Mouse (Mus musculus): Measurements from ENCODE around the gene Rere. TPM values are rescaled to one million over a fixed set of nuclear protein-coding genes. Genes with fewer than 3 reads are reported as not detected.

Gene Rere
- polyA plus RNA-seq, 1 experiment from 2014 or later = 34.5 TPM

DNA sequence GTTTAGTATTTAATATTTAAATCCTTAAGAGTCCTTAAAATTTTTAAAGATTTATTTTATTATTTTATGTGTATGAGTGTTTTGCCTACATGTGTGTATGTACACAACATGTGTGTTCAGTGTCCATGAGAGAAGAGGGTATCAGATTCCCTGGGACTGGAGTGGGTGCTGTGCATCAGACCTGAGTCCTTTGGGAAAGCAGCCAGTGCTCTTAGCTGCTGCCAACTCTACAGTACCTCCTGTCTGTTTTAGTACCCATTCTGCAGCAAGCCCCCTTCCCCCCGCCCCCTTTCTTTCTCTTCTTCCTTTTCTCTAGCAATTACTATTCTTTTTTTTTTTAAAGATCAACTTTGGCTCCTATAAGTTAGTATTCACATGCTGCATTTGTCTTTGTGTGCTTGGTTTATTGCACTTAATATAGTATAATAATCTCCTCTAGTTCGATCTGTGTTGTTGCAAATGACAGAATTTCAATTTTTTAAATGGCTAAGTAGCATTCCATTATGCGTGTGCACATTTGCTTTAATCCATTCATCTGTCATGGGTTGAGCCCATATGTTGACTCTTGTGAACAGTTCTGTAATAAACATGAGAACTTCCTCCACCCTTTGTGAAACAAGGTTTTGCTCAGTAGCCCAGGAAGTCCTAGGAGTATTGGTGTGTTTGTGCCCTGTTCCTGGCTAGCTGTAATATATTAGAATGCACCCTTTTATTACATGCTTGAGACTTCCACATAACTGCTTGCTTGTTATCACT lies 43.8 kb downstream of the Rere start:
- Histone ChIP-seq H3K9ac (replicated peaks; ENCODE audit: low read depth, low read length) (no peak overlapping the region), H3K4me2 (ENCODE audit: low read length) (no peak overlapping the region), H3K27me3 (replicated peaks; ENCODE audit: control insufficient read depth, insufficient read depth, low read length) (no peaks in the 10 kb centered on the region), H3K36me3 (ENCODE audit: control insufficient read depth, insufficient read depth) (no peaks in the 10 kb centered on the region), H3K4me3 (replicated peaks; ENCODE audit: low read length) (no peak overlapping the region), H3K4me1 (replicated peaks; ENCODE audit: control insufficient read depth, insufficient read depth, low read length) (peaks cover 14% of the 10 kb centered on the region), H3K9me3 (ENCODE audit: control insufficient read depth, low read length) (no peaks in the 10 kb centered on the region), H3K27ac (ENCODE audit: low read length) (peak overlapping the region; percentile 64)
- 44% methylated on average over 3 of the region's 3 CpGs for WGBS
- 0 out of 2 replicates have a peak, but pooled peaks have one; percentile 58 for ATAC-seq

DNA sequence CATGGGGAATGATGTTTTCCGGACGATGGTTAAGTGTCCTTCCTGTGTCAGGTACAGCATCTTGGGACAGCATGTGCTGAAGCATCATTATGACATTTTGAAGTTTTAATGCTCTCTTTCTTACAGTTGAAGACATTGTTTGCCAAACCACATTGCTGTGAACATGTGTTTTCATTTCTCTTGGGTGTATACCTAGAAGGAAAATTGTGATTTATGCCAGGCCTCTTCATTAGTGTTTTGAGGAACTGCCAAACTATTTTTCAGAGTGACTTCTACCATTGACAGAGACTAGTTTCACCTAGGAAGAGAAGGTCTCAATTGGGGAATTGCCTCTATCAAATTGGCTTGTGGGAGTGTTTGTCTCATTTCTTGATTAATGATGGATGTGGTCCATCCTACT lies 44.6 kb downstream of the Rere start:
- no peak for ATAC-seq
- H3K27ac ChIP-seq (ENCODE audit: low read length) = peak overlapping the region; percentile 64
- WGBS = 75% methylated on average over 2 of the region's 2 CpGs

DNA sequence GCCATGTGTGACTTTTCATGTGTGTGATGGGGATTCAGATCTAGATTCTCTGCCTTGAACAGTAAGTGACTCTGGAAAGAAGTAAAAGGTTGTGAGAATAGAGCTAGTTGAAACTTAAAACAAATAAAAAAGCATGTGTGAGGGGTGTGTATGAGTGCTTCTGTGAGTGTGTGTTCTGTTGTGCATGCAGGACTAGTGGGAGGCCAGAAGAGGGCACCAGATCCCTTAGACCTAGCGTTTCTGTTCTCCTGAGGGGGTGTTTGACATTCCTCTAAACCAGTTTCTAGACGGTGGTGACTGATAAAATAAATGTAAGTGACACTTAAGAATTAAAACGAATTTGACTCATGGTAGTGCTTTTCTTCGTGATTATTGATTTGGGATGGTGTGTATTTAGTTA lies 46.0 kb downstream of the Rere start:
- no peak for ATAC-seq
- Histone ChIP-seq H3K27me3 (replicated peaks; ENCODE audit: control insufficient read depth, insufficient read depth, low read length) (no peaks in the 10 kb centered on the region), H3K4me1 (replicated peaks; ENCODE audit: control insufficient read depth, insufficient read depth, low read length) (peaks cover 17% of the 10 kb centered on the region), H3K9me3 (ENCODE audit: control insufficient read depth, low read length) (no peaks in the 10 kb centered on the region), H3K27ac (ENCODE audit: low read length) (no peak overlapping the region), H3K36me3 (ENCODE audit: control insufficient read depth, insufficient read depth) (no peaks in the 10 kb centered on the region), H3K4me3 (replicated peaks; ENCODE audit: low read length) (no peak overlapping the region), H3K9ac (replicated peaks; ENCODE audit: low read depth, low read length) (no peak overlapping the region), H3K4me2 (ENCODE audit: low read length) (no peak overlapping the region)
- 91% methylated on average over 4 of the region's 4 CpGs for WGBS

More for the DNA sequence above, 44.6 kb downstream of the Rere start:
- Histone ChIP-seq H3K9me3 (ENCODE audit: control insufficient read depth, low read length) (no peaks in the 10 kb centered on the region), H3K4me1 (replicated peaks; ENCODE audit: control insufficient read depth, insufficient read depth, low read length) (peaks cover 14% of the 10 kb centered on the region), H3K27me3 (replicated peaks; ENCODE audit: control insufficient read depth, insufficient read depth, low read length) (no peaks in the 10 kb centered on the region), H3K4me2 (ENCODE audit: low read length) (no peak overlapping the region), H3K4me3 (replicated peaks; ENCODE audit: low read length) (no peak overlapping the region), H3K36me3 (ENCODE audit: control insufficient read depth, insufficient read depth) (no peaks in the 10 kb centered on the region), H3K9ac (replicated peaks; ENCODE audit: low read depth, low read length) (no peak overlapping the region)

DNA sequence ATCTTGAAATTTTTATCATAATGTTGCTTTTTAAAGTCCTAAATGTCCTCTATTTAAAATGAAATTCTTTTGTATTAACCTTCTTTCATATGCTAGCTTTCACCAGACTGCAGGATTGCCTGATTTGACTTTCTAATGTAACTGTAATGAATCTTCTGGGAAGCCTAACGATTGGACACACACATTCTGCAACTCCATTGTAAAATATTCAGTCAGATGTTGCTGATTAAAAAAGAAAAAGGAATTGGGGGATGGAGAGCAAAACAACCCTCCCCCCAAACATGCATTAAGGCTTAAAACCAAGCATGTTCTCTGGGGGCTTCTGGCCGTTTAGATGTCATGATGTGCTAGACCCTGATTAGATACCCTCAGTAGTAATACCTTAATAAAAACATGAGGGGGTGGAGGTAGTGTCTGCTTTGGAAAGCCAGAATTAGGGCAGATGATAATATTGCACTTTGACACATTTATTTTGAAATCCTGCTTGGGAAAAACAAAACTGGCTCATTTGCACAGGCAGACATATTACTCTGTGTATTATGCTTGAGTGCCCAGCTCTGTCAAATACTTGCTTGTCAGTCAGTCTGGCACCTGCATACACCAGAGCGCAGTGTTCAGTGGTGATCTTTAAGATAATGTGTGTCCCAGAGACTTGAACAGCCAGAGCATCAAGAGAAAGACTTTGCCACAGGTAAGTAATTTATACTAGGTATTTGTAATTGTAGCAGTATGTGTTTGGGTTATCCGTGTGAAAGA lies 52.7 kb downstream of the Rere start:
- Histone ChIP-seq H3K9me3 (ENCODE audit: control insufficient read depth, low read length) (no peaks in the 10 kb centered on the region), H3K4me3 (replicated peaks; ENCODE audit: low read length) (no peak overlapping the region), H3K27me3 (replicated peaks; ENCODE audit: control insufficient read depth, insufficient read depth, low read length) (no peaks in the 10 kb centered on the region), H3K9ac (replicated peaks; ENCODE audit: low read depth, low read length) (no peak overlapping the region), H3K27ac (ENCODE audit: low read length) (peak overlapping the region; percentile 84), H3K4me1 (replicated peaks; ENCODE audit: control insufficient read depth, insufficient read depth, low read length) (peaks cover 20% of the 10 kb centered on the region), H3K36me3 (ENCODE audit: control insufficient read depth, insufficient read depth) (no peaks in the 10 kb centered on the region), H3K4me2 (ENCODE audit: low read length) (0 out of 2 replicates have a peak overlapping the region, but pooled peaks have one; percentile 20)
- ATAC-seq = peak; percentile 69
- 32% methylated on average over 4 of the region's 4 CpGs for WGBS

DNA sequence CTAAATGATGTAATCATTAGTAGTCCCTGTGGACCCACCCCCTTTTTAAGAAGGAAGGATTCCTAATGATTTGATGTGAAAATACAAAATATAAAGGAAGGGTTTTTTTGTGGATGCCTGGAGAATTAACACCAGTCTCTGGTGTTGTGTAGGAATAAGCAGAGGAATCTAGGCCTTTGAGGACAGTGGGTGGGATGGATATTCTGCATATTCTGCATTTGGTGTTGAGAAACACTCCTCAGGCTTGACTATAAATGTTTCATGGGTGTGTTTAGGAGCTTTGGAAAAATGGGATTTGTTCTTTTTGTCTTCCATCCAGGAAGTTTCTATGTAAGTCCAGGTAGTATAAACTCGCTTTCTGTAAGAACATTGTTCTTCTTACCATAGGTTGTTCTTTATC lies 55.8 kb downstream of the Rere start:
- 97% methylated on average over 1 of the region's 1 CpGs for WGBS
- Histone ChIP-seq H3K27ac (ENCODE audit: low read length) (no peak overlapping the region), H3K27me3 (replicated peaks; ENCODE audit: control insufficient read depth, insufficient read depth, low read length) (no peaks in the 10 kb centered on the region), H3K4me2 (ENCODE audit: low read length) (no peak overlapping the region), H3K9me3 (ENCODE audit: control insufficient read depth, low read length) (no peaks in the 10 kb centered on the region), H3K9ac (replicated peaks; ENCODE audit: low read depth, low read length) (no peak overlapping the region), H3K36me3 (ENCODE audit: control insufficient read depth, insufficient read depth) (no peaks in the 10 kb centered on the region), H3K4me3 (replicated peaks; ENCODE audit: low read length) (no peak overlapping the region), H3K4me1 (replicated peaks; ENCODE audit: control insufficient read depth, insufficient read depth, low read length) (peaks cover 21% of the 10 kb centered on the region)
- ATAC-seq = no peak

DNA sequence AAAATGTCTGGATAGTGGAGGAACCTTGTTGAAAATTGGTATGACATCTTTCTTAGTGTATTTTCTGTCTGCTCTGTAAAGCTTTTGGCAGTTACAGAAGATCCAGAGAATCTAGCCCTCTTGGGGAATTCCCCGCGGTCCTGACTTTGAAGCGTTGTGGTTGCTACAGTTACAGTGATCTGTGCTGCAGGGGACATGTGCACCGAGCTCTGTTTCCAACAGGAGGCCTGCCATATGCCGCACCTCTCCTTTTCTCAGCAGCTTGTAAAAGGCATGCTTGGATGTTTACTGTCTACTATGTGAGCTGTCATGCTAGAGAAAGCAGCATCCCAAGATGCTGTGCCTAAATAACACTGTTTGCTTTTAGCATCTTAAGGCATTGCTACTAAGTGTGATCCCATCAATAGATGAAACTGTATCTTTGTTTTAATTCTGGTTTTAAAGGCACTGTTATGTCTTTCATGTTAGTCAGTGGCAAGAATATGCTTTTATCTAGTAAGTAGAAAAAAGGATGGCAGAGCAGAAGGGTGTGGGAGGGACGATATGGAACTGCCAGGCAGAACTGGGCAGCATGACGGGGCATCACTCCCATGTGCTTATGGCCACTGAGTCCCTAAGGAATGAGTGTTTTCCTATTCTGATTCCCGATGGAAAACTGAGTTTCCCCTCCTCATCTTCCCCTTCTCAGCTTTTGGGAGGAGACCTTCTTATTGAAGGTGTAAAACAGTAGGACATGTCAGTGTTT lies 57.6 kb downstream of the Rere start:
- Histone ChIP-seq H3K27ac (ENCODE audit: low read length) (peak overlapping the region; percentile 54), H3K4me2 (ENCODE audit: low read length) (no peak overlapping the region), H3K36me3 (ENCODE audit: control insufficient read depth, insufficient read depth) (no peaks in the 10 kb centered on the region), H3K9me3 (ENCODE audit: control insufficient read depth, low read length) (no peaks in the 10 kb centered on the region), H3K4me1 (replicated peaks; ENCODE audit: control insufficient read depth, insufficient read depth, low read length) (peaks cover 18% of the 10 kb centered on the region), H3K4me3 (replicated peaks; ENCODE audit: low read length) (no peak overlapping the region), H3K9ac (replicated peaks; ENCODE audit: low read depth, low read length) (no peak overlapping the region), H3K27me3 (replicated peaks; ENCODE audit: control insufficient read depth, insufficient read depth, low read length) (no peaks in the 10 kb centered on the region)
- ATAC-seq = peak; percentile 93
- WGBS = 40% methylated on average over 8 of the region's 8 CpGs

DNA sequence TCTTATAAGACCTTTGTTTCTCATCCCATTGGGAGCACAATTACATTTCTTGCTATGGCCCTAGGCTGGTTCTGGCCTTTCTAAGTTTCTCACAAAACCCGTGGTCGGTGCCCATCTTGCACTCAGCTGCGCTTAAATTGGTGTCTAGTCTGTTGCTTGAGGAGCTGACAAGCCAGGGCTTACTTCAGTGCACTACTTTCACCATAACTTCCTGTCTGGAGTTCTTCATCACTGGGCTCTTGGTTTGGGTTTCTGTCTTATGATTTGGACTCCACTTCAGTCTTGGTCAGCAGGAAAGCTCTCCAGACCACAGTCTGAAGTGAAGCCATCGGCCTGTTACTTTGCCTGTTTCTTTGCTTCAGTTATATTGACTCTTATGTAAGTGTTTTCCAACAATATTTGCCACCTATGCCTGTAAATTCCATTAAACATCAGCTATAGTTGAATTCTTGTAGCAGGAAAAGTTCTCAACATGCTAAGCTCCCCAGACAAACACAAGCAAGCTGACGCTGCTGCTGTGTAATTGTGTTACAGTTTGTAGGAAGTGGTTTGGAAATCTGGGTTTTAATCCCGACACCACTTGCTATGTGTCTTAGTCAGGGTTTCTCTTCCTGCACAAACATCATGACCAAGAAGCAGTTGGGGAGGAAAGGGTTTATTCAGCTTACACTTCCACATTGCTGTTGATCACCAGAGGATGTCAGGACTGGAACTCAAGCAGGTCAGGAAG lies 59.5 kb downstream of the Rere start:
- WGBS = 95% methylated on average over 6 of the region's 6 CpGs
- ATAC-seq = no peak
- no peak overlapping the region for H3K4me2 ChIP-seq (ENCODE audit: low read length)
- H3K27ac ChIP-seq (ENCODE audit: low read length) = no peak overlapping the region
- no peaks in the 10 kb centered on the region for H3K36me3 ChIP-seq (ENCODE audit: control insufficient read depth, insufficient read depth)
- H3K27me3 ChIP-seq (replicated peaks; ENCODE audit: control insufficient read depth, insufficient read depth, low read length) = no peaks in the 10 kb centered on the region
- H3K4me3 ChIP-seq (replicated peaks; ENCODE audit: low read length) = no peak overlapping the region
- no peak overlapping the region for H3K9ac ChIP-seq (replicated peaks; ENCODE audit: low read depth, low read length)
- peaks cover 21% of the 10 kb centered on the region for H3K4me1 ChIP-seq (replicated peaks; ENCODE audit: control insufficient read depth, insufficient read depth, low read length)
- H3K9me3 ChIP-seq (ENCODE audit: control insufficient read depth, low read length) = no peaks in the 10 kb centered on the region

DNA sequence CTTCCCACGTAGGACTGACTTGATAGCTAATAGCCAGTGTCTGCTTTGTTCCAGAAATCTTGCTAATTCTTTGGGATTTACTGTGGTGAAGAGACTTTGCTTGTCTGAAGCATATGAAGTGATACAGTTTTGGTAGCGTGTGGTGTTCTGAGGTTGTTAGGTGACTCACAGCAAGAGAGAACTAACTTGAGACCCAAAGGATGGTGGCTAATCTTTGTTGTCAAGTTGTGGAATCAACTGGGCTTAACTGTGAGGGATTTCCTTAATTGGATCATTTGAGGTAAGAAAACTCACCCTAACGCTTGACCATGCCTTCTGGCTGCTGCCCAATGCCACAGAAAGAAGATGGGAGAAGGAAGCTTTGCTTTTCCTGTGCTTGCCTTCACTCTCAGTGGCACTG lies 63.1 kb downstream of the Rere start:
- Histone ChIP-seq H3K36me3 (ENCODE audit: control insufficient read depth, insufficient read depth) (no peaks in the 10 kb centered on the region), H3K27ac (ENCODE audit: low read length) (no peak overlapping the region), H3K9ac (replicated peaks; ENCODE audit: low read depth, low read length) (no peak overlapping the region), H3K27me3 (replicated peaks; ENCODE audit: control insufficient read depth, insufficient read depth, low read length) (no peaks in the 10 kb centered on the region), H3K9me3 (ENCODE audit: control insufficient read depth, low read length) (no peaks in the 10 kb centered on the region), H3K4me1 (replicated peaks; ENCODE audit: control insufficient read depth, insufficient read depth, low read length) (peaks cover 25% of the 10 kb centered on the region), H3K4me2 (ENCODE audit: low read length) (no peak overlapping the region), H3K4me3 (replicated peaks; ENCODE audit: low read length) (no peak overlapping the region)
- no peak for ATAC-seq
- 75% methylated on average over 3 of the region's 3 CpGs for WGBS

All from forebrain, embryonic 16.5 days (tissue).